Mouse (Mus musculus) adrenal gland, postnatal 0 days (tissue): ENCODE measurements around the gene Morn3. TPM values are rescaled to one million over a fixed set of nuclear protein-coding genes. Genes with fewer than 3 reads are reported as not detected.

Experiments
- polyA plus RNA-seq: library from polyadenylated mRNA; unstranded; fragments of >200 nt; fragmentation: Nextera tagmentation; extraction: Ambion mirVana; gene quantifications from 2 replicates; pipeline ENCODE4 v1.2.1, GENCODE M21; 2015

Morn3 gene
- polyA plus RNA-seq, result not detected in 2 replicates

GRCm38 (mm10) chr5:123046916-123047315 is at the start of gene Morn3:
TSS of gene Morn3 (minus strand) at chr5:123047016.

DNA sequence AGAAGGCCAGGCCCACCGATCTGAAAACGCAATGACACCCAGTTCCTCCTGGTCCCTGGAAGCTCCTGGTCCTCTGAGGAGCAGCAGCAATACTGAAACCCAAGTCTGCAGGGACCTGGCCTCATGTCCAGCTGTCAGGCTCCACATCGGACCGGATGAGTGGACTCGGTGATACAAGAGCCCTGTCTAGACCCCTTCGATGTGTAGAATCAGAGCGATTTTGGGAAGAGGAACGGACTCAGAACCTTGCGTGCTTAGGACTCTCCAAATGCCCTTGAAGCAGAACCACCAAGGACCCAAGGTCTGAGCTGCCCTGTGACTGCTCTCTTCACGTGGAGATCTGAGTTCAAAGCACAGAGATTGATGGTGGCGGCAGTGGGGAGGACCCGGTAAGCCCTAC is 21.3 kb upstream of the Morn3 start, which contains the start of gene Tmem120b:
TSS of gene Tmem120b (plus strand) at position 301 of the 400 bp plus-strand sequence.

DNA sequence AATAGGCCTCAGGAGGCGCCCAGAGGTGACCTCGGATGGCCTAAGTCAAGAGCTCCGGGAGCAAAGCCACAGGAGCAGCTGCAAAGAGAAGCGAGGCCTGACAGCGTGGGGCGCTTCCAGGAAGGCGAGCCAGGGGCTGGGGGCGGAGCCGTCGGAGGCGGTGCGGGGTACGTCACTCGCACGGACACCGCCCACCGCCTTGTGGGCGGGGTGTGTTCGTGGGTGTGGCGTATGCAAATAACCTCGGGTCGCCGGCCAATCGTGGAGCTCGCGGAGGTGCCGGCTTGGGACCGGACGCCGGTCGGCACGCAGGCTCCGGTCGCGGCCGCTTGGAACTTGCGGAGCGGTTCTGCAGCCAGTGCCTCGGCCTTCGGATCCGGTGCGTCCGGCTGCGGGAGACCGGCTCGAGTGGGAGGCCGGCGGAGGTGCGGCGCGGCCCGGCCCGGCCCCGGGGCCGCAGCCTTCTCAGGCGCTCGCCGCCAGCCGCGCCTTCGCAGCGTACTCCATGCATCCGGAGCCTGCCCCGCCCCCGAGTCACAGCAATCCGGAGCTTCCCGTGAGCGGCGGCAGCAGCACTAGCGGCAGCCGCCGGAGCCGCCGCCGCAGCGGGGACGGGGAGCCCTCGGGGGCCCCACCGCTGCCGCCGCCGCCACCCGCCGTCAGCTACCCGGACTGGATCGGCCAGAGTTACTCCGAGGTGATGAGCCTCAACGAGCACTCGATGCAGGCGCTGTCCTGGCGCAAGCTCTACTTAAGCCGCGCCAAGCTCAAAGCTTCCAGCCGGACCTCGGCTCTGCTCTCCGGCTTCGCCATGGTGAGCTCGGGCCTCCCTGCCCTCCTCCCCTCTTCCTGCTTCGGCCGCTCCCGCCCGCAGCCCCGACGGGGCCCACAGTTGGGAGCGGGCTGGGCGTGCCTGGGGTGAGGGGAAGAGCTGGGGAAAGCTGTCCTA is 31.8 kb downstream of the Morn3 start, which contains the start of gene Orai1:
TSS of gene Orai1 (plus strand) at position 322 of the 949 bp plus-strand sequence.

DNA sequence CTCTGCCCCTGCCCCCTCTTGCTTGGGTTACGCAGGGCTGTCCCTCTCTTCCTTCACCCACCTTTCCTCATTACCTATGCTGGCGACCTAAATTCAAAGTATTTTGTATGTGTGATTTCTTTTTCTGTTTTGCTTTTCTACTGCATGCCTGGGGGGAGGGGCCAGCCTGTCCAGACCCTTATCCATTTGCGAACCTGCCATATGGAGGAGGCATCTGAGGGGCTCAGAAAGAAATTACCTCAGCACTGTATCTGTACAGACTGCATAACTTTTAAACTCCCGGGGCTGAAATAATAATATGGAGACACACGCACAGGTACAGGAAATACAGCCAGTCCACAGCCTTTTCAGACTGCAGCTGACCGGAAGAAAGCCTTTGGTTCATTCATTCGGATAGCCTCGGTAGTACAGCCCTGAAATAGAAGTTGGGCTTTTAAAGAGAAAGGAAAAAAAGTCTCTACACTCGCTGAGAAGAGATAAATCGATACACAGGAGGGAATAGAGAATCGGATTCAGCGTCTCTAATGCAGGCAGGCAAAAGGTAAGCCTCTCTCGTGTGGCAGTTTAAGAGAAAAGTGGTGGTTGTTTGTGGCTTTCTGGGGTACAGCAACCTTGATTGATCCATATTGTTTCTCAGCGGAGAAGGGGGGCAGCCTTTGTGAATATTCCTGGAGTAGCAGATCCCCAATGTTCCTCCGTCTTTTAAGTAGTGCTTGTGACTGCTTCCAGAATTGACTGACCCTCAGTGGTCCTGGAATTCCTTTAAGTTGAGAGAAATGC is 57.1 kb downstream of the Morn3 start, which contains the start of gene Kdm2b:
TSS of gene Kdm2b (minus strand) at position 273 of the 780 bp plus-strand sequence.

Other genes starting within 250 kb of the Morn3 start
- gene Anapc5, start 225.7 kb downstream of the Morn3 start, polyA plus RNA-seq, result 219 and 249 TPM in 2 replicates
- gene Rnf34, start 197.0 kb downstream of the Morn3 start, polyA plus RNA-seq, result 18.8 and 25.0 TPM in 2 replicates
- 12.7 and 16.7 TPM in 2 replicates for gene Kdm2b, start 57.2 kb downstream of the Morn3 start, polyA plus RNA-seq
- 16.6 and 17.1 TPM in 2 replicates for gene Orai1, start 31.9 kb downstream of the Morn3 start, polyA plus RNA-seq
- 6.9 and 8.4 TPM in 2 replicates for gene Tmem120b, start 21.4 kb upstream of the Morn3 start, polyA plus RNA-seq
- gene Rhof, start 85.7 kb upstream of the Morn3 start, polyA plus RNA-seq, result 2.1 and 2.4 TPM in 2 replicates
- gene Setd1b, start 95.2 kb upstream of the Morn3 start, polyA plus RNA-seq, result 6.6 and 7.2 TPM in 2 replicates
- gene Psmd9, start 122.4 kb upstream of the Morn3 start, polyA plus RNA-seq, result 69.5 and 81.6 TPM in 2 replicates
- gene Hpd, start 135.7 kb upstream of the Morn3 start, polyA plus RNA-seq, result 17.8 and 28.5 TPM in 2 replicates
- gene Wdr66, start 205.1 kb upstream of the Morn3 start, polyA plus RNA-seq, result 0.83 TPM in 1 of 2 replicates, not detected in the other